Mouse (Mus musculus): ENCODE measurements around the gene Fam72a.

- no peak for TF ChIP-seq CTCF (IDR thresholded peaks at IDR 0.05; ENCODE audit: borderline replicate concordance, insufficient read depth, low read length)
- no peak for TF ChIP-seq POLR2A (IDR thresholded peaks at IDR 0.05; ENCODE audit: low read depth, low read length)
Measured at GRCm38 (mm10) chr1:131539771-131540170, 12.1 kb downstream of the Fam72a start.
